Mouse (Mus musculus) erythroblast, embryonic 14.5 days (primary cell): ENCODE measurements at regions not wholly inside any gene's neighbourhood (a gene's known extent, or its start where the extent isn't known, plus 50 kb on each side); places are given as distances from the start of the nearest gene placed in this dataset.

Experiments used
- H3K27me3 ChIP-seq: 2 replicates; pipeline ENCODE4 v1.6.1; 2012; ENCODE audit warnings: inconsistent platforms; ENCODE audit not compliant: control insufficient read depth
- H3K36me3 ChIP-seq: 2 replicates; pipeline ENCODE4 v1.6.1; 2012; ENCODE audit warnings: mild to moderate bottlenecking, inconsistent platforms; ENCODE audit not compliant: control insufficient read depth
- H3K4me1 ChIP-seq: 2 replicates; pipeline ENCODE4 v1.6.1; 2012; ENCODE audit warnings: inconsistent platforms; ENCODE audit not compliant: control insufficient read depth
- H3K4me3 ChIP-seq: replicated peaks from 2 replicates; pipeline ENCODE3; 2012; ENCODE audit warnings: moderate library complexity, mild to moderate bottlenecking, inconsistent platforms
- H3K9me3 ChIP-seq: 2 replicates; pipeline ENCODE4 v1.6.1; 2012; ENCODE audit warnings: low read length, inconsistent platforms, mixed read lengths; ENCODE audit not compliant: control insufficient read depth
- GATA1 ChIP-seq: IDR thresholded peaks from 2 replicates; pipeline ENCODE4 v1.6.1; 2012; ENCODE audit warnings: low read length, inconsistent platforms, mixed read lengths
- TAL1 ChIP-seq: IDR thresholded peaks from 3 replicates; pipeline ENCODE4 v1.6.1; 2012; ENCODE audit warnings: low read length, inconsistent platforms, mixed read lengths

DNA sequence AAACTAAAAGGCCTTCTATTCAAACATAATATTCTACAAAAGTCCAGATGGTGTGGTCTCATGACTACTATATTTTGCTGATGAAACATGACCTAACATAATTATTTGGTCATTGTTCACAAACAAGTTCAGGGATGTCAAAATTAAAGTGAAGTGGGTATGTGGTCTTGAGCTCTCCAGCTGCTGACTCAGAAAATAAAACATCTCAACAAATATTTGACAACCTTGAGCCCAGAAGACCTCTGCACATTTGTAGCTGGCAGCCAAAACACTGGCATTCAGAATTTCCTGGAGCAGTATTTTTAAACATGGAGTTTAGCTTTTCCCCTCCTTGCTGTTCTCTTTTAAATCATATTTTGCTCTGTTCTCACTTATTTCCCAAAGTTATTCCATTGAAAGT is 829.7 kb upstream of the Cited2 start:
- H3K36me3 ChIP-seq = no peaks in the 10 kb centered on the region
- H3K4me1 ChIP-seq = no peaks in the 10 kb centered on the region
- no peaks in the 10 kb centered on the region for H3K9me3 ChIP-seq
- no peak for TF ChIP-seq GATA1
- TF ChIP-seq TAL1 = no peak
- no peaks in the 10 kb centered on the region for H3K27me3 ChIP-seq
- no peak overlapping the region for H3K4me3 ChIP-seq

- Histone ChIP-seq H3K4me1 (no peaks in the 10 kb centered on the region), H3K27me3 (no peaks in the 10 kb centered on the region)
- TF ChIP-seq TAL1 (no peak), GATA1 (no peak)
Observed at GRCm38 (mm10) chr10:16895332-16895731, 827.7 kb upstream of the Cited2 start.

GRCm38 (mm10) chr10:16922888-16923287 is 800.1 kb upstream of the Cited2 start:
- TF ChIP-seq GATA1 = no peak
- no peak for TF ChIP-seq TAL1
- no peaks in the 10 kb centered on the region for H3K27me3 ChIP-seq
- no peaks in the 10 kb centered on the region for H3K9me3 ChIP-seq

More at GRCm38 (mm10) chr10:16895332-16895731, 827.7 kb upstream of the Cited2 start:
- Histone ChIP-seq H3K36me3 (no peaks in the 10 kb centered on the region), H3K4me3 (no peak overlapping the region), H3K9me3 (no peaks in the 10 kb centered on the region)

GRCm38 (mm10) chr10:16923851-16924250 is 799.2 kb upstream of the Cited2 start:
- Histone ChIP-seq H3K36me3 (no peaks in the 10 kb centered on the region), H3K4me1 (no peaks in the 10 kb centered on the region), H3K4me3 (no peak overlapping the region), H3K27me3 (no peaks in the 10 kb centered on the region), H3K9me3 (no peaks in the 10 kb centered on the region)
- TF ChIP-seq TAL1 = no peak
- no peak for TF ChIP-seq GATA1

More at GRCm38 (mm10) chr10:16922888-16923287, 800.1 kb upstream of the Cited2 start:
- Histone ChIP-seq H3K4me1 (no peaks in the 10 kb centered on the region), H3K36me3 (no peaks in the 10 kb centered on the region), H3K4me3 (no peak overlapping the region)

GRCm38 (mm10) chr10:16937705-16938104 is 785.3 kb upstream of the Cited2 start:
- TF ChIP-seq GATA1 (no peak), TAL1 (no peak)
- no peak overlapping the region for H3K4me3 ChIP-seq
- no peaks in the 10 kb centered on the region for H3K36me3 ChIP-seq
- no peaks in the 10 kb centered on the region for H3K9me3 ChIP-seq
- H3K4me1 ChIP-seq = no peaks in the 10 kb centered on the region
- H3K27me3 ChIP-seq = no peaks in the 10 kb centered on the region

GRCm38 (mm10) chr10:16951636-16952035 is 771.4 kb upstream of the Cited2 start:
- TF ChIP-seq TAL1 = no peak
- Histone ChIP-seq H3K4me1 (no peaks in the 10 kb centered on the region), H3K27me3 (no peaks in the 10 kb centered on the region), H3K9me3 (no peaks in the 10 kb centered on the region), H3K4me3 (no peak overlapping the region), H3K36me3 (no peaks in the 10 kb centered on the region)

DNA sequence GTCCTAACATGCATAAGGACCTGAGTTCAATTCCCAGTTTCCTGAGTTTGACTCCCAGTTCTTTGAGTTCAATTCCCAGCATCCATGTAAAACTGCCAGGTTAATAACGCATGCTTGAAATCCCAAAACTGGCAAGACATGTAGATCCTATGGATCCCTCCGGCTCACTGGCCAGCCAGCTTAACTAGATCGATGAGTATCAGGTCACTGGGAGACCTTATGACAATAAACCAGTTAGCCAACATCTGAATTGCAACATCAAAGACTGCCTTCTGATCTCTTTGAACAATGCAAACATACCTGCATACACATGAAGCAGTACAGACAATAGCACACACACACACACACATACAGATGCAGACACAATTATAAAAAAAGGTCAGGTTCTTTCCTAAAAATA is 762.0 kb upstream of the Cited2 start:
- Histone ChIP-seq H3K9me3 (no peaks in the 10 kb centered on the region), H3K27me3 (no peaks in the 10 kb centered on the region), H3K36me3 (no peaks in the 10 kb centered on the region), H3K4me1 (no peaks in the 10 kb centered on the region), H3K4me3 (no peak overlapping the region)
- TF ChIP-seq TAL1 = no peak
- no peak for TF ChIP-seq GATA1

- TF ChIP-seq TAL1 (no peak), GATA1 (no peak)
- Histone ChIP-seq H3K4me1 (no peaks in the 10 kb centered on the region), H3K36me3 (no peaks in the 10 kb centered on the region), H3K27me3 (no peaks in the 10 kb centered on the region), H3K4me3 (no peak overlapping the region), H3K9me3 (no peaks in the 10 kb centered on the region)
Observed at GRCm38 (mm10) chr10:16962463-16962862, 760.6 kb upstream of the Cited2 start.

DNA sequence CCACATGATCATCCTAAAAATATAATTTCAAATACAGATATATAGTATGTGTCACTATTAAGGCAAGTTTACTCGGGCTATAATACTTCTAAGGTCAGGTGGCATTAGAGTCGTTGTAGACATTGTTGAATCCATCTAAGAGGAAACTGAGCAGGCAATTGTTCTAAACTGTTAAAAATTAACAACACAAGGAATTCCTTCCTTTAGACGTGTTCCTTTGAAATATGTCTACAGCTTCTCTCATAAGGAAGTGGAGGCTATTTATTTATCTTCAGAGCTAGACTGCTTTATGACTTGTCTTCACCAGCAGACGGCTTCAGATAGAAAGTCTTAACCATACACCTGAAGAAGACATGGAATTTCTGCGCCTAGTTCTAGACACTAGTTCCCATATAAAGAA is 744.2 kb upstream of the Cited2 start:
- TF ChIP-seq TAL1 (no peak), GATA1 (no peak)

GRCm38 (mm10) chr10:16990227-16990626 is 732.8 kb upstream of the Cited2 start:
- Histone ChIP-seq H3K4me1 (no peaks in the 10 kb centered on the region), H3K4me3 (no peak overlapping the region), H3K27me3 (no peaks in the 10 kb centered on the region), H3K36me3 (no peaks in the 10 kb centered on the region), H3K9me3 (no peaks in the 10 kb centered on the region)
- TF ChIP-seq GATA1 (no peak), TAL1 (no peak)

More for the DNA sequence above, 744.2 kb upstream of the Cited2 start:
- H3K4me1 ChIP-seq = no peaks in the 10 kb centered on the region
- no peaks in the 10 kb centered on the region for H3K9me3 ChIP-seq
- H3K27me3 ChIP-seq = no peaks in the 10 kb centered on the region
- no peak overlapping the region for H3K4me3 ChIP-seq
- no peaks in the 10 kb centered on the region for H3K36me3 ChIP-seq
